Mouse (Mus musculus) limb, embryonic 11.5 days (tissue): Measurements from ENCODE around the gene Gm42669. TPM values are rescaled to one million over a fixed set of nuclear protein-coding genes. Genes with fewer than 3 reads are reported as not detected.

Source experiments
- ATAC-seq: fragments of 200-750 bp; cut with Nextera tagmentation; 2 replicates; pipeline ENCODE4 v1.8.0; 2017; ENCODE audit warnings: low read depth; ENCODE audit not compliant: insufficient number of reproducible peaks, low FRiP score, low TSS enrichment
- DNase-seq: peaks from one replicate; pipeline ENCODE4 v3.0.0-alpha.2; 2015; ENCODE audit warnings: low spot score
- H3K27ac ChIP-seq: fragments of 300-500 bp; sonication (generic); replicated peaks from 2 replicates; pipeline ENCODE4 v1.5.1; 2014; ENCODE audit warnings: low read depth, mild to moderate bottlenecking, low read length
- H3K27me3 ChIP-seq: fragments of 300-500 bp; sonication (generic); 2 replicates; pipeline ENCODE4 v1.6.1; 2014; ENCODE audit warnings: mild to moderate bottlenecking, low read length, mixed read lengths; ENCODE audit not compliant: control insufficient read depth, insufficient read depth
- H3K36me3 ChIP-seq: fragments of 300-500 bp; sonication (generic); 2 replicates; pipeline ENCODE4 v1.6.1; 2014; ENCODE audit warnings: mild to moderate bottlenecking, low read length, moderate library complexity, mixed read lengths; ENCODE audit not compliant: control insufficient read depth, insufficient read depth
- H3K4me1 ChIP-seq: fragments of 300-500 bp; sonication (generic); 2 replicates; pipeline ENCODE4 v1.6.1; 2014; ENCODE audit warnings: low read length, mixed read lengths; ENCODE audit not compliant: control insufficient read depth, insufficient read depth
- H3K4me2 ChIP-seq: fragments of 300-500 bp; sonication (generic); 2 replicates; pipeline ENCODE4 v1.6.1; 2014; ENCODE audit warnings: low read depth, mild to moderate bottlenecking, moderate library complexity; ENCODE audit not compliant: severe bottlenecking
- H3K4me3 ChIP-seq: fragments of 300-500 bp; sonication (generic); 2 replicates; pipeline ENCODE4 v1.5.1; 2014; ENCODE audit warnings: low read depth, low read length
- H3K9ac ChIP-seq: fragments of 300-500 bp; sonication (generic); 2 replicates; pipeline ENCODE4 v1.6.1; 2014; ENCODE audit warnings: mild to moderate bottlenecking, low read length
- H3K9me3 ChIP-seq: fragments of 300-500 bp; sonication (generic); 2 replicates; pipeline ENCODE4 v1.6.1; 2016; ENCODE audit warnings: low read length; ENCODE audit not compliant: control insufficient read depth
- WGBS: fragments of 180-500 bp; shearing (Covaris S2); extraction: QIAGEN DNeasy Blood & Tissue Kit; methylation state at CpG from one replicate; pipeline ENCODE4 v1.1.7; 2014; 5-methylcytosine and 5-hydroxymethylcytosine counted together
- polyA plus RNA-seq: library from polyadenylated mRNA; unstranded; fragments of >200 nt; fragmentation: Nextera tagmentation; extraction: Ambion mirVana; gene quantifications from 2 replicates; pipeline ENCODE4 v1.2.1, GENCODE M21; 2014

Gm42669 gene
- polyA plus RNA-seq, 1 experiment from 2014 or later = 0.41 TPM

- Histone ChIP-seq H3K27ac (peak within 1 kb of the TSS; percentile 65; the same call in 1 of the 2 replicates), H3K4me3 (peak within 1 kb of the TSS; percentile 67), H3K27me3 (no peaks in the 10 kb centered on the region), H3K4me1 (no peaks in the 10 kb centered on the region), H3K9me3 (no peaks in the 10 kb centered on the region), H3K9ac (peak within 1 kb of the TSS; percentile 87), H3K36me3 (no peaks in the 10 kb centered on the region), H3K4me2 (peak within 1 kb of the TSS; percentile 72)
- DNase-seq = peak; percentile 91
- ATAC-seq = peak; percentile 96
- WGBS = under 1% methylated on average over 47 of the region's 64 CpGs
Measured at GRCm38 (mm10) chr5:107597301-107598077, 90.1 kb downstream of the Gm42669 start, which contains the start of the genes Rpap2 and Glmn. Gene Rpap2 (plus strand): TSS chr5:107597373. Gene Glmn (minus strand): TSS chr5:107597888.

- Histone ChIP-seq H3K27ac (no peak overlapping the region), H3K36me3 (0 out of 2 replicates have a peak, but pooled peaks cover 2% of the 10 kb centered on the region), H3K27me3 (no peaks in the 10 kb centered on the region), H3K4me1 (no peaks in the 10 kb centered on the region), H3K4me3 (peak overlapping the region; percentile 67), H3K4me2 (peak overlapping the region; percentile 72), H3K9me3 (no peaks in the 10 kb centered on the region), H3K9ac (no peak overlapping the region)
- no peak for DNase-seq
- WGBS = 24% methylated on average over 4 of the region's 4 CpGs
- ATAC-seq = no peak
Measured at GRCm38 (mm10) chr5:107598380-107598779, 91.0 kb downstream of the Gm42669 start.

GRCm38 (mm10) chr5:107611224-107611623, 103.8 kb downstream of the Gm42669 start:
- Histone ChIP-seq H3K4me1 (no peaks in the 10 kb centered on the region), H3K9me3 (no peaks in the 10 kb centered on the region), H3K27ac (no peak overlapping the region), H3K9ac (no peak overlapping the region), H3K27me3 (no peaks in the 10 kb centered on the region), H3K36me3 (no peaks in the 10 kb centered on the region), H3K4me2 (no peak overlapping the region), H3K4me3 (no peak overlapping the region)
- WGBS = 5% methylated on average over 2 of the region's 2 CpGs
- ATAC-seq = no peak
- DNase-seq = peak; percentile 69

- ATAC-seq = no peak
- H3K9me3 ChIP-seq = no peaks in the 10 kb centered on the region
- no peaks in the 10 kb centered on the region; the same call in 1 of the 2 replicates for H3K36me3 ChIP-seq
- no peak overlapping the region for H3K4me3 ChIP-seq
- DNase-seq = no peak
- no peak overlapping the region for H3K9ac ChIP-seq
- H3K27ac ChIP-seq = no peak overlapping the region
- no peaks in the 10 kb centered on the region for H3K4me1 ChIP-seq
- H3K4me2 ChIP-seq = no peak overlapping the region
- WGBS = 85% methylated on average over 6 of the region's 6 CpGs
- no peaks in the 10 kb centered on the region for H3K27me3 ChIP-seq
Measured at GRCm38 (mm10) chr5:107617986-107618385, 110.6 kb downstream of the Gm42669 start.

GRCm38 (mm10) chr5:107621327-107621726, 113.9 kb downstream of the Gm42669 start:
- no peak overlapping the region for H3K9ac ChIP-seq
- H3K27me3 ChIP-seq = no peaks in the 10 kb centered on the region
- H3K27ac ChIP-seq = no peak overlapping the region
- H3K4me3 ChIP-seq = no peak overlapping the region
- no peaks in the 10 kb centered on the region for H3K4me1 ChIP-seq
- H3K4me2 ChIP-seq = no peak overlapping the region
- DNase-seq = no peak
- no peaks in the 10 kb centered on the region for H3K9me3 ChIP-seq
- no peak for ATAC-seq
- no peaks in the 10 kb centered on the region; the same call in 1 of the 2 replicates for H3K36me3 ChIP-seq
- WGBS = 98% methylated on average over 3 of the region's 3 CpGs

Other genes starting within 250 kb of the Gm42669 start
- 11.2 and 12.4 TPM in 2 replicates for gene Tgfbr3, start 218.0 kb upstream of the Gm42669 start, polyA plus RNA-seq
- gene Brdt, start 176.5 kb upstream of the Gm42669 start, polyA plus RNA-seq = 1.5 and 2.0 TPM in 2 replicates
- 0.64 and 0.72 TPM in 2 replicates for gene Ephx4, start 104.9 kb upstream of the Gm42669 start, polyA plus RNA-seq
- 0.09 TPM in 1 of 2 replicates, not detected in the other for gene Lpcat2b, start 76.1 kb upstream of the Gm42669 start, polyA plus RNA-seq
- gene Btbd8, start 69.6 kb upstream of the Gm42669 start, polyA plus RNA-seq = 5.0 and 5.3 TPM in 2 replicates
- gene 1700028K03Rik, start 27.1 kb downstream of the Gm42669 start, polyA plus RNA-seq = 0.07 and 0.09 TPM in 2 replicates
- 20.3 and 23.9 TPM in 2 replicates for gene Rpap2, start 89.8 kb downstream of the Gm42669 start, polyA plus RNA-seq
- gene Glmn, start 90.3 kb downstream of the Gm42669 start, polyA plus RNA-seq = 42.2 and 42.5 TPM in 2 replicates
- 0.13 TPM in 1 of 2 replicates, not detected in the other for gene Gfi1, start 218.4 kb downstream of the Gm42669 start, polyA plus RNA-seq